Mouse (Mus musculus) bone marrow macrophage, adult 2 months (primary cell): ENCODE results near the gene Pdk2.

ENCODE experiments used
- CTCF ChIP-seq: IDR thresholded peaks from 2 replicates; pipeline ENCODE4 v1.5.1; 2012; ENCODE audit warnings: low read depth, mild to moderate bottlenecking, low read length, moderate library complexity
- POLR2A ChIP-seq: IDR thresholded peaks from 2 replicates; pipeline ENCODE4 v1.6.1; 2012; ENCODE audit warnings: mild to moderate bottlenecking, low read depth, low read length, borderline replicate concordance

DNA sequence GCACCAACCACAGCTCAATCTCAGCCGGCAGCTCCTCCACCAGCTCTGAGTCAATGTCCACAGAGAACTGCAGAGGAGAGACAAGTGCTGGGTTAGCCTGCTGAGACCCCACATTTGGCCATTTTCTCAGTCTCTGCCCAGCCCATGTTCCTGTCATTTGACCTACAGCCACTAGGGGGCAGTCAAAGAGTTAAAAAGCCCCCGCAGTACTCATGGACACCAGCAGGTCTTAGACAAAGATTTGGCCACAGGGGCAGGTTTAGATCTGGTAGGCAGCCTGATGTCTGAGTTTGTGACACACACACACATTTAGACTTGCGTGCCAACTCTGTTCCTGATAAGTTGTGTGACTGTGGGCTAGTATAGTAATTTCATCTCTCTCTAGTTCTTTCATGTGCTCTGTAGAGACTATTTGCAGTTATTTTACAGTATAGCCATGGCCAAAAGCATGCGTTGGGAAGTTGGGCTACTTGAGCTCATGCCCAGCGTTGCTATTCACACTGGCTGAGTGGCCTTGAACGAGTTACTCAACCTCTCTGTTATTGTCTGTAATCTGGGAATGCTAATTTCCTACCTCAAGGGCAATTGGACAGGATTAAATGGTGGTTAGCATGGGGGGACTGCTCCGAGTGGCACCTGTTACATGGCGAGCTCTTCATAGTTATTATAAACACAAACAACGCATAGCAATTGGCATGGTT, 6.0 kb upstream of the Pdk2 start:
- TF ChIP-seq POLR2A (no peak), CTCF (peak; percentile 73)
